27 mouse cellular contexts compared by ENCODE assay signal in genomic region chr11:119259977-119260376, GRCm38 (mm10). TPM values are rescaled to one million over a fixed set of nuclear protein-coding genes. Genes with fewer than 3 reads are reported as not detected.
DNase-seq lines count a peak whose midpoint lies in the region; ATAC-seq and TF ChIP-seq lines count a peak whose summit lies in the region.
"Had no signal": no experiment of that assay in that cellular context is flagged by ENCODE, and none has a peak within 500 bp of the region (broad histone marks: within the 10 kb centered on the region; RNA-seq: fewer than 3 reads in every experiment).

No protein-coding gene starts in this region.

- 26% methylated on average over 8 of the region's 8 CpGs for WGBS in cerebellum, adult 2 months

- no peak overlapping the region for H3K27ac ChIP-seq in cerebellum, adult 2 months (ENCODE audit: insufficient read depth, low read length)
- H3K27ac ChIP-seq: embryonic facial prominence, embryonic 10.5 days; embryonic facial prominence, embryonic 13.5 days; forebrain, embryonic 12.5 days; forebrain, embryonic 15.5 days; heart, embryonic 10.5 days; heart, embryonic 13.5 days; hindbrain, embryonic 14.5 days; hindbrain, postnatal 0 days had no signal

- peaks cover 13% of the 10 kb centered on the region for H3K4me1 ChIP-seq in cerebellum, adult 2 months (ENCODE audit: control insufficient read depth, insufficient read depth, low read length)
- H3K4me1 ChIP-seq: forebrain, embryonic 15.5 days; heart, embryonic 13.5 days had no signal

- no peak overlapping the region for H3K4me3 ChIP-seq in cerebellum, adult 2 months (replicated peaks; ENCODE audit: insufficient read depth, low read depth, low read length)
- H3K4me3 ChIP-seq: embryonic facial prominence, embryonic 10.5 days; embryonic facial prominence, embryonic 13.5 days; forebrain, embryonic 12.5 days; forebrain, embryonic 15.5 days; heart, embryonic 13.5 days had no signal

- no peak for TF ChIP-seq CTCF in cerebellum, adult 2 months (IDR thresholded peaks at IDR 0.05; ENCODE audit: borderline replicate concordance, insufficient read depth, low read depth, low read length)

- ATAC-seq in cerebellum, adult (ENCODE audit: insufficient number of reproducible peaks, low FRiP score, low TSS enrichment), result 0 out of 2 replicates have a peak, but pooled peaks have one; percentile 23
- ATAC-seq: activated CD4-positive, CD25-positive, alpha-beta regulatory T cell, adult 4 months; forebrain, embryonic 15.5 days; hindbrain, postnatal 0 days; inflammation-experienced regulatory T-cells, adult 6 months; intestine, embryonic 16.5 days had no signal

- DNase-seq in cerebellum, adult 11 months, result no peak
- DNase-seq in cerebellum, adult 2 months, result peak; percentile 47 to 48
- DNase-seq in cerebellum, postnatal 10 days, result no peak
- peak; percentile 36 for DNase-seq in brain, adult 2 months (ENCODE audit: low read depth, low spot score)
- peak; percentile 67 for DNase-seq in cerebellum, adult 9-11 months
- no peak for DNase-seq in ovary, adult 18-20 months (ENCODE audit: low spot score)
- DNase-seq: adrenal gland, adult 8-10 months; adrenal gland, postnatal 25 days; embryo, embryonic 11 days; gastrocnemius, postnatal 10 days; heart, adult 18-20 months; heart, postnatal 14 days; heart, postnatal 4 days; kidney, adult 18-20 months had no signal

- no peak for TF ChIP-seq POLR2A in cerebellum, adult 2 months (IDR thresholded peaks at IDR 0.05; ENCODE audit: borderline replicate concordance, insufficient read depth, low read length)

- H3K27me3 ChIP-seq in cerebellum, adult 2 months (ENCODE audit: control insufficient read depth, insufficient read depth, low read length), result no peaks in the 10 kb centered on the region
- H3K27me3 ChIP-seq: embryonic facial prominence, embryonic 13.5 days; forebrain, embryonic 12.5 days; forebrain, embryonic 15.5 days; heart, embryonic 13.5 days had no signal

RNA-seq across cellular contexts. Expression of gene Gaa, which starts 7.7 kb away (rescaled TPM):
- 233 and 246 TPM in 2 replicates for polyA plus RNA-seq in cerebellum, adult 2 months (2012; rRNA removed)

RNA-seq across cellular contexts. Expression of gene Ccdc40, which starts 31.6 kb away (rescaled TPM):
- 1.9 and 2.4 TPM in 2 replicates for polyA plus RNA-seq in cerebellum, adult 2 months (2012; rRNA removed)

RNA-seq across cellular contexts. Expression of gene Tbc1d16, which starts 31.7 kb away (rescaled TPM):
- 32.5 and 37.8 TPM in 2 replicates for polyA plus RNA-seq in cerebellum, adult 2 months (2012; rRNA removed)

RNA-seq across cellular contexts. Expression of gene Eif4a3, which starts 39.9 kb away (rescaled TPM):
- polyA plus RNA-seq in cerebellum, adult 2 months (2012; rRNA removed), result 120 and 133 TPM in 2 replicates

RNA-seq across cellular contexts. Expression of gene Card14, which starts 47.6 kb away (rescaled TPM):
- polyA plus RNA-seq in cerebellum, adult 2 months (2012; rRNA removed), result 0.18 and 0.43 TPM in 2 replicates
- polyA plus RNA-seq: hindbrain, embryonic 11.5 days; inflammation-experienced regulatory T-cells, adult 6 months had no signal

Comparison
In these comparisons a context has a peak if more than half of its experiments do, and no peak if none do; other contexts are left out.
1. DNase-seq: peak in cerebellum, adult 2 months (2 of 2), brain, adult 2 months (single experiment) and cerebellum, adult 9-11 months (single experiment); none in cerebellum, adult 11 months (single experiment), cerebellum, postnatal 10 days (0 of 2) and ovary, adult 18-20 months (single experiment).